Mouse (Mus musculus) megakaryocyte, adult 5-6 weeks (primary cell): ENCODE data around the gene Lats1. TPM values are rescaled to one million over a fixed set of nuclear protein-coding genes. Genes with fewer than 3 reads are reported as not detected.

Source experiments
- ATAC-seq: 2 replicates; pipeline ENCODE4 v1.8.0; 2016; ENCODE audit warnings: mild to moderate bottlenecking, inconsistent platforms; ENCODE audit not compliant: poor library complexity, severe bottlenecking
- total RNA-seq, 2 experiments: library from RNA; stranded (forward) in 1 of 2; stranded (reverse) in 1 of 2; fragments of 153-499, 151-499 nt in 1 of 2; fragments of 221-1000, 200-1000 nt in 1 of 2; gene quantifications; 2 replicates each; pipeline versions ENCODE4 v1.2.3 to v1.2.4; 2015 to 2017

Gene Lats1
- 20.1 and 20.2 TPM in 2 replicates for total RNA-seq (2015)
- total RNA-seq (2017): 12.6 and 16.4 TPM in 2 replicates

- ATAC-seq: peak; percentile 83
Observed at GRCm38 (mm10) chr10:7680731-7681301, at the start of gene Lats1, which contains the start of gene Pcmt1. Gene Lats1, plus strand, starts transcription at chr10:7681214. Gene Pcmt1, minus strand, starts transcription at chr10:7681136.

GRCm38 (mm10) chr10:7640366-7640765 lies 40.6 kb upstream of the Lats1 start:
- no peak for ATAC-seq

GRCm38 (mm10) chr10:7645911-7646310 lies 35.1 kb upstream of the Lats1 start:
- no peak for ATAC-seq

- ATAC-seq: no peak
Observed at GRCm38 (mm10) chr10:7649059-7649458, 32.0 kb upstream of the Lats1 start.

- ATAC-seq: no peak
Observed at GRCm38 (mm10) chr10:7651057-7651456, 30.0 kb upstream of the Lats1 start.

GRCm38 (mm10) chr10:7662471-7663141 lies 18.4 kb upstream of the Lats1 start:
- ATAC-seq: peak; percentile 56

- ATAC-seq: peak; percentile 62
Observed at GRCm38 (mm10) chr10:7663159-7664026, 17.6 kb upstream of the Lats1 start.

GRCm38 (mm10) chr10:7664027-7664526 lies 16.9 kb upstream of the Lats1 start:
- peak; percentile 33 for ATAC-seq

GRCm38 (mm10) chr10:7664889-7665288 lies 16.1 kb upstream of the Lats1 start:
- ATAC-seq: peak; percentile 21; the same call in 1 of the 2 replicates

- peak; percentile 63 for ATAC-seq
Observed at GRCm38 (mm10) chr10:7667342-7667802, 13.6 kb upstream of the Lats1 start, which contains the start of gene Nup43. Gene Nup43, plus strand, starts transcription at chr10:7667503.

GRCm38 (mm10) chr10:7673673-7674072 lies 7.3 kb upstream of the Lats1 start:
- peak; percentile 94 for ATAC-seq

GRCm38 (mm10) chr10:7681343-7682025 lies 470 bp downstream of the Lats1 start:
- peak; percentile 59 for ATAC-seq

GRCm38 (mm10) chr10:7682249-7682648 lies 1.2 kb downstream of the Lats1 start:
- no peak for ATAC-seq

- ATAC-seq: no peak
Observed at GRCm38 (mm10) chr10:7686902-7687301, 5.9 kb downstream of the Lats1 start.

- peak; percentile 40; the same call in 1 of the 2 replicates for ATAC-seq
Observed at GRCm38 (mm10) chr10:7695286-7695685, 14.3 kb downstream of the Lats1 start.

GRCm38 (mm10) chr10:7700120-7700519 lies 19.1 kb downstream of the Lats1 start:
- no peak for ATAC-seq

- ATAC-seq: no peak
Observed at GRCm38 (mm10) chr10:7702586-7702985, 21.6 kb downstream of the Lats1 start.

- no peak for ATAC-seq
Observed at GRCm38 (mm10) chr10:7710121-7710520, 29.1 kb downstream of the Lats1 start.

- no peak for ATAC-seq
Observed at GRCm38 (mm10) chr10:7712506-7712905, 31.5 kb downstream of the Lats1 start.

- no peak for ATAC-seq
Observed at GRCm38 (mm10) chr10:7715056-7715455, 34.0 kb downstream of the Lats1 start.
